Mouse (Mus musculus) cerebellum, adult 9-10 months (tissue): Measurements from ENCODE around the gene Dusp12.

Source experiments
- DNase-seq: peaks from one replicate; pipeline ENCODE4 v3.0.0; 2022

The Dusp12 gene

GRCm38 (mm10) chr1:170858872-170859271 is 26.5 kb downstream of the Dusp12 start:
- DNase-seq, result no peak

DNA sequence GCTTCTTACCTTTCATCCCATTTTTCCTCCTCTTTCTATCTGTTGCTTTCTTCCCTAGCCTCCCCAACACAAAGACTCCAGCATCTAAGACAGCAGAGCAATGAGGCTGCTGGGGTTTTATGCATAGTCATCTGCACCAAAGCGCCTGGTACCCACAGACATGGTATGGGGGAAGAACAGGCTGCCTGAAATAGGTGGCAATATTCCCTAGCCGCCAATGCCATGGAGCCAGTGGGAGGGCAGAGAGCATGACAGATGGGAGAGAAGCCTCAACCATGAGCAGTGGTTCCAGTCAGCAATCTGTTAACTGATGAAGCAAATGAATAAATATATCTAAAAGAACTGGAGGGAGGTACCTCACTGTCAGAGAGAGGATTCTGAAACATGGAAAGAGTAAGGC is 28.0 kb downstream of the Dusp12 start:
- DNase-seq, result peak; percentile 37

DNA sequence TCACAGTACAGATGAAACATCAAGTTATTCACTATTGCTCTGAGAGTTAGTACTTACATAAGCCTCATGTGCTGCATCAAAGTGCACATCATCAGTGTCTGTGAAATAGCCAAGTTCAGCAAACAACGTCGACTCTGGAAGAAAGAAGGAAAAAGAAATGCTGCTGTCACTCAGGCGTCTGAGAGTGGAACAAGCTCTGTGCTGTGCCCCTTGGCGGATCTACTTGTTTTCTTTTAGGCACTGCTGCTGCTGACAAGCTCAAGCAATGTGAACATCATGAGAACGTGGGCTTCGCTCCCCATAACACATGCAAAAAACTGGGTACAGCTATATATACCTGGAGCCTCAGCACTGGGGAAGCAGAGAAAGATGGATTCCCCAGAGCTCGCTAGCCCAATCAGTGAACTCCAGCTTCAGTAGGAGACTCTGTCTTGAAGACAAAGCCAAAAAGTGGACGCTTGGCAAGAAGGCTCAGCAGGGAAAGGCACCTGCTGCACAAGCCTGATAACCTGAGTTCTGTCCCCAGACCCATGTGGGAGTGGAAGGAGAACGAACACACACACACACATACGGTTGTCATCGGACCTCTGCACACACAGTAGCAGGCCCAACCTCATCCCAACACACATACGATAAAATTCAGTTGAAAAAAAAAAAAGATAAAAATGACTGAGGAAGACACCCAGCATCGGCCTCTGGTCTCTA is 30.1 kb downstream of the Dusp12 start:
- DNase-seq, result no peak

- no peak for DNase-seq
Measured at GRCm38 (mm10) chr1:170853604-170854003, 31.7 kb downstream of the Dusp12 start.

DNA sequence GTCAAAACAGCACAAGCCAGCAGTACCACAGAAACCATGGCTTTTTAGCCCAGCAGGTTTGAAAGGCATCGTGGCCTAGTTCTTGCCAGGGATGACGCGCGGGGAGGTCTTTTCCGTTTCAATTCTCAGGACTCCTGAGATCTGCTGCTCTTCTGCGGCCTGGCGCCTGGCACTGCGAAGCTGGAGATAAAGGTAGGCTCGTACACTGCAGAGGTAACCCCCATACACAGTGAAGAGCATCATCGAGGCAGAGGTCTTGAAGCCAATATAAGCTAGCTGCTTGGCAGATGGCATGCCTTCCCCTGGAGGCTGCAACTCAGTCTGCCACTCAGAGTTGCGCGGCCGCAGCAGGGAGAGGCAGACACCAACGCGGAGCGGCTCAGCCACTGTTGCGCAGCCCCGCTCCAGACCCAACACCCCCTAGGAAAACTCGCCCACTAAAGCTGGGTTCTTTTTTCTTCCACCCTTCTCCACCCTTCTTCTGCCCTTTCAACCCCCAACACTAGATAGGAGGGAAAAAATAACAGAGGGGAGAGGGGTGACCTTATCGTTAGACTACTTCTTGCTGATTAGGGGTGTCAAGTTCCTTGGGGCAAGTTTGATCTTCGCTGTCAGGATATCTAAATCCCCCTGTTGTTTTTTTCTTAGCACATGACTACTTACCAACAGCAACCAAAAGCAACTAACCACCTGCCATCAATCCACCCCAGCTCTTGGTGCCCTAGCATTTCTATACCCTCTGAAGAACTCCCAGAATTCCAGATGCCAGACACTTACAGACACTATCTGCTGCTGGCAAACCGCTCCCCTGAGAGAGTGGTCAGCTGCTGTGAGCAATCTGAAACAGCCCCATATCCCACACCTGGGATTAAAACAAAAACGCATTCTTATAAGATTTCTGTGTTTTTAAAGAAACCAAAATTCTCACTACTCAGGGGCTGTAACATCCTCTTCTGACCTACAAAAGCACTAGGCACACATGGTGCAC is 34.4 kb downstream of the Dusp12 start:
- no peak for DNase-seq

- no peak for DNase-seq
Measured at GRCm38 (mm10) chr1:170850007-170850406, 35.3 kb downstream of the Dusp12 start.

- DNase-seq, result no peak
Measured at GRCm38 (mm10) chr1:170845448-170846307, 39.7 kb downstream of the Dusp12 start.

GRCm38 (mm10) chr1:170844380-170844779 is 41.0 kb downstream of the Dusp12 start:
- DNase-seq, result no peak

GRCm38 (mm10) chr1:170839685-170840084 is 45.7 kb downstream of the Dusp12 start:
- peak; percentile 48 for DNase-seq

DNA sequence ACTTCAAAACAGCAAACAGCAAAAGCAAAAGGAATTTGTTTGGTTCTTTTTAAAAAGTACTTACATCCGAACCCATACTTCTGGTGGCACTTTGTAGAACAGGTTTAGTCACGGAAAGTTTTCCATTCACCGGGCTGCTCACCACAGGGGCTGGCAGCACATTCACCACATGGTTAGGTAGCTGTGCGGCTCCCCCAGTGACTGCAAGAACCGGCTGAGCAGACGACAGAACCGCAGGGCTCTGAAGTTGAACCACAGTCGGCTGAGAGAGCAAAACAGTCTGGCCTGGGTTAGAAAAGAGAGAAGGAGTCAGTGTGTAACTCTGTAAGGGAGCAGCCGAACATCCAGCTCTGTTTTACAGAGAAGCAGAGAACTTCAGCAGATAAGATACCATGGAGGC is 50.6 kb downstream of the Dusp12 start:
- no peak for DNase-seq

DNA sequence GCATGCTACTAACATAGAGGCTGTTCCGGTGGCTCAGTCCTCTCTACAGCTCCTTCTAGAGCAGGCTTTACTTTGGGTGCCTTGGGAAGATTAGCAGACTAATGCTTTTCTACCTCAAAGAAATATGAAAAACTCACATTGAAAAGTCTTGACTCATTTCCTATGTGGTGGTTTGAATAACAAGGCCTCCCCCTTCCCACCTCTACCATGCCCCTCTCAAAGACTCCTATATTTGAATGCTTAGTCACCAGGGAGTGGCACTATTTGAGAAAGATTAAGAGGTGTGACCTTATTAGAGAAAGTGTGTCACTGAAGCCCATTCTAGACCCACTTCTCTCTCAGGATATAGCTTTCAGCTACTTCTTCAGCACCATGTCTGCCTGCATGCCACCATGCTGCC is 55.6 kb downstream of the Dusp12 start:
- no peak for DNase-seq

- DNase-seq, result no peak
Measured at GRCm38 (mm10) chr1:170829344-170829743, 56.0 kb downstream of the Dusp12 start.
